Mouse (Mus musculus) cortical plate, adult 2 months (tissue): ENCODE measurements around the gene Atp6v1b1.

Experiments
- CTCF ChIP-seq: fragments of 200-500 bp; IDR thresholded peaks from 2 replicates; pipeline ENCODE4 v1.5.1; 2011; ENCODE audit warnings: mild to moderate bottlenecking, control low read depth, low read length; ENCODE audit not compliant: insufficient read depth; ENCODE audit errors: extremely low read depth
- POLR2A ChIP-seq: fragments of 200-500 bp; IDR thresholded peaks from 2 replicates; pipeline ENCODE4 v1.6.1; 2011; ENCODE audit warnings: mild to moderate bottlenecking, low read length, control low read depth; ENCODE audit not compliant: insufficient read depth; ENCODE audit errors: extremely low read depth

DNA sequence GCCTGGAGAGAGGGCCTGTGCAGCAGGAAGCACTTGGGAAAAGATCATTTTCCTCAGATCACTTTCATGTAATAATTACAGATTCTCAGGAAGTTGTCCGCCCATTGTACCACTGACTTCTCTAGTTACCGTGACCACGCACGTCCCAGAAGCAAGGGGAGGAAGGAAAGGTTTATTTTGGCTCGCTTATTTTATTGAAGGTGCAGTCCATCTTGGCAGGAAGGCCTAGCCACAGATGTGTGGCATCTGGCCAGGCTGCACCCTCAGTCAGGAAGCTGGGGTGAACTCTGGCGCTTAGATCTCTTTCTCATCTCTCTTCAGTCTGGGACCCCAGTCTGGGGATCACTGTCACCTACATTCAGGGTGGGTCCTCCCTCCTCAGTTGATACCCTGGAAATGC is 4.2 kb upstream of the Atp6v1b1 start:
- TF ChIP-seq CTCF: no peak
- TF ChIP-seq POLR2A: no peak
